Mouse (Mus musculus) adipocyte (in vitro differentiated cells): ENCODE data around the gene Tedc2.

Experiments used
- DNase-seq: peaks from one replicate; pipeline ENCODE4 v3.0.0-alpha.2; 2016; ENCODE audit warnings: low spot score

Gene Tedc2

DNA sequence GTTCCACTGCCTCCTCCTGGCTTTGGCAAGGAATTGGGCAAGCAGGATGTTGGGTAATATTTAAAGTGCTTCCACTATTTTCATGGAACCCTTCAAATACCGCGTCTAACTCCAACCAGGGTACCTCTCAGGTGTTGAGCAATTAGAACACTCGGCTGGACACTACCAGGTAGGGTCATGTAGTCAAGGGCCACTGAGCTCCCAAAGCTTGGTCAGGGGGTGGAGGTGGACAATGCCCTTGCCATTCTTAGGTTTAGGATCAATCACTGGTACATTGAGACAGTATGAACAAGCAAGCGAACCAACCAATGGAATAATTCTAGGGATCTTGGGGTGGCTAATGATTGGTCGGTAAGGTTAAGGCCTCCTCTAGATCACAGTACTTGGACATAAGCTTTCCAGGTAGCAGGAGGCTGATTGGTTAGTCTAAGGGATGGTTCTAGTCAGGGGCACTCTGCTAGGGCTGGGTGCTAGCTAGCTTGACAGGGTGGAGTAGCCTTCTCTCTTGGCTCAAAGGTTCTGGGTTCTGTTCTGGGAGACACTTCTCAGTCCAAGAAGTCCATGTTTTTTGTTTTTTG lies 8.1 kb downstream of the Tedc2 start:
- DNase-seq = peak; percentile 54

DNA sequence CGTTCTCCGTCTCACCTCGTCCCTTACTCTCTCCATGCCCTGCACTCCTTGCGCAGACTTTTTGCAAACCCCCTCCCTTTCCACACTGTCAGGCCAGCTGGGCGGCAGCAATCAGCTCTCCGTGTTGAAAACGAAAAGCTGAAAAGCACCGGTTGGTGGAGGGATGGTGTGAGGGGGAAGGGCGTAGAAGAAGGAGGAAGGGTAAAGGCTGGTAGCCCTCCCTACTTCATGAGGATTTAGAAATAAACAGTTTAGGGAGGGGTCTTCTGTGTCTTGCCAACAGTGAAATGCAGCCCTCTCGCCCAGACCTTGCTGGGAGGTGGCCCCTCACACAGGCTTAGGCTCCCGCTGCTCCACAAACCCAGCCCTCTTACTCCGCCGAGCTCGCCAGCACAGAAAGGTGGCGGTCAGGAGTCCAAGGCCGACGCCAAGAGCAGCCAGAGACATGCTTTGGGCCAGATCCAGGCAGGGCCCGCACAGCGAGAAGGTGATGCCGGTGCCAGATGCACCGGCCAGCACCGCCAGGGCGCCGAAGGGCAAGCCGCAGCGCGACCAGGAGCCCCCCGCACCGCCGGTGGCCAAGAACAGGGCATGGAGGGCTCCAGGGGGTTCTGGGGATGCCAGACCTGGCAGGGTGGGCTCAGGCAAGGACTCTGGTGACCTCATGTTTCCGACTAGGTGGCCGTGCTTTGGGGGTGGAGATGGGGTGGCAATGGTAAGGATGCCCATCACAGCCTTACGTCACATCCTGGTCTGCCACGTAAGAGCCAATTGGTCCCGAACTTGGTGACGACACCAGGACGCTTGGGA lies 8.8 kb downstream of the Tedc2 start:
- DNase-seq = no peak

DNA sequence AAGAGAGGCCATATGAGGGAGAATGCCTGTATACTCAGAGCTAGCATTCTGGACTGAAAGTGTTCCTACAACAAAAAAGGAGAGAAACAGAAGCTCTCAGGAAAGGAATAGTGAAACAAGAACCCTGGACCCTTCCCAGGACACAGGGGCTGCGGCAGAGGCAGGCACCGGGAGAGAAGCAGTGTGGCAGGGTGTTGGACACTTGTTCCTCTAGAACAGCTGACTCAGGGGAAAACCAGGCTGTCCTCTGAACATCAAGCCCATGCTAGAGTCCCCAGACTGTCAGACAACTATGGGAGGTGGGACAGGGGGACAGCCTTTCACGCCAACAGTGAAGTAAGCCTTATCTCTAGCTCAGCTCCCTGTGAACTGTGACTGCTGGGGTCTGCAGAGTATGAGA lies 10.1 kb downstream of the Tedc2 start:
- DNase-seq = no peak

DNA sequence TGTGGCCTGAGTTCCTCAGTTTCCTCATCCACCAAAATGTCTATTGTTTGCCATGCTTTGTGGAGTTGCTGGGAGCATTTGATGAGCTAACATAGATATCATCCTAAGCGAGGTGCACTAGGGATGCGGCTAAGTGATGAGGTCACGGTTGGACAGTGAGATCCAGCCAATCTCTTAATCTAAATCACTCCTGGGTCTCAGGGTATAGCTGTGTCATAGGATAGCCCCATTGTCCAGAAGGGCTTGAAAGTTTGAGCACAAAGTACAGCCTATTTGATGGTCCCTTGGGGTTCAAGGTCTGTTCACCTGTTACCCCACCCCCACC lies 10.8 kb downstream of the Tedc2 start:
- no peak for DNase-seq

DNA sequence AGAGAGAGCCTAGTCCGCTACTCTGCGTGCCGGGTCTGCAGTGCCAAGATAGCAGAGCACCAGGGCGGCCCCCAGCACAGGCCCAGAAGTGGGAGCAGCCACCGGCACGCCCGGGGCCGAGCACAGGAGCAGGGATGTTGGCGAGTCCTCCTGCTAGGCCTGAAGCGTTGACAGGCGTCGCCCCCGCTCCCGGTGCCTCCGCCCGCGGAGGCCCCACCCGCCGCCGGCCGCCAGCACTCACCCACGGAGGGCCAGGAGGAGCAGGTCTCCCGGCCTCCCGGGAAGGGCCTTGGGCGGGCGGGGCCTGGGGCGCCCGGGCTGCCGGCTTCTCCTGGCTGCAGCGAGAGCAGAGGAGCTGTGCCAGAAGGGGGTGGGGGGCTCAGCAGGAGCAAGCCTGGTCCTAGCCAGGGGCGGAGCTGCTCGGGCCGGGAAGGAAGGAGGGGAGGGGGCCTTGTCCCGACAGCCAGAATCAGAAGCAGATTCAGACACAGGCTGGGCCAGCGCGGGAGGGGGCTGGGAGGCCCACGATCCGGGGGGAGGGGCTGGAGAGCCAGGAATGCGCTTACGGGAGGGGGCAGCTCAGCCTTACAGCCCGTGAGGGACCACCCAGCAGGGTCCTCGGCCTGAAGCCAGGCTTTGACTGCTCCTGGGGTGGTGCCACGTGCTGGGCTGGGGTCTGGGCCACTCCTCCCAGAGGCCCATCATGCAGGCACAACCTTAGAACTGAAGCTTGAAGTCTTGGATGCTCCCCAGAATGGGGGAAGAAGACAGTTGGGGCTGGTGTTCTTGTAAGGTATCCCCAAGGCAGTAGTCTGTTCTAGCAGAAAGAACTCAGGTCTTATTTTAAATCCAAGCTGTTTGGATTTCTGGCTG lies 11.4 kb downstream of the Tedc2 start, which contains the start of gene Ntn3:
Gene Ntn3 (minus strand): TSS at position 489 of the 873 bp plus-strand sequence.
- no peak for DNase-seq

DNA sequence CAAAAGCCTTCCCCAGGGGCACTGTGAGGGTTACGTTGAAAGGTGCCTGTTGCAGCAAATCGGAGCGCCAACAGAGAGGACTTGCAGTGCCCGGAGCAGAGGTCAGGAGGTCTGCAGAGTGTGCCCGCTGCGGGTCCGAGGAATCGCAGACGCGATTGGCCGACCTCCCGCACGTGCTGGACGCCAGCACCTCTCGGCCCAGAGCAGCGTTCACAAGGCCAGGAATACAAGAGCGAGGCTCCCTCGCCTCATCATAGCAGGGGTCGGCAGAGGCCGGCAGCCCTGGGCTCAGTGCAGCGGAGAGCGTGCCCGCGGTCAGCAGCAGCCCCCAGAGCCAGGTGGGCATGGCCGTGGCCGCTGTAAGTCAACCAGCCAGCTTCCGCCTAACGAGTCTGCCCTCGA lies 12.0 kb downstream of the Tedc2 start:
- no peak for DNase-seq

DNA sequence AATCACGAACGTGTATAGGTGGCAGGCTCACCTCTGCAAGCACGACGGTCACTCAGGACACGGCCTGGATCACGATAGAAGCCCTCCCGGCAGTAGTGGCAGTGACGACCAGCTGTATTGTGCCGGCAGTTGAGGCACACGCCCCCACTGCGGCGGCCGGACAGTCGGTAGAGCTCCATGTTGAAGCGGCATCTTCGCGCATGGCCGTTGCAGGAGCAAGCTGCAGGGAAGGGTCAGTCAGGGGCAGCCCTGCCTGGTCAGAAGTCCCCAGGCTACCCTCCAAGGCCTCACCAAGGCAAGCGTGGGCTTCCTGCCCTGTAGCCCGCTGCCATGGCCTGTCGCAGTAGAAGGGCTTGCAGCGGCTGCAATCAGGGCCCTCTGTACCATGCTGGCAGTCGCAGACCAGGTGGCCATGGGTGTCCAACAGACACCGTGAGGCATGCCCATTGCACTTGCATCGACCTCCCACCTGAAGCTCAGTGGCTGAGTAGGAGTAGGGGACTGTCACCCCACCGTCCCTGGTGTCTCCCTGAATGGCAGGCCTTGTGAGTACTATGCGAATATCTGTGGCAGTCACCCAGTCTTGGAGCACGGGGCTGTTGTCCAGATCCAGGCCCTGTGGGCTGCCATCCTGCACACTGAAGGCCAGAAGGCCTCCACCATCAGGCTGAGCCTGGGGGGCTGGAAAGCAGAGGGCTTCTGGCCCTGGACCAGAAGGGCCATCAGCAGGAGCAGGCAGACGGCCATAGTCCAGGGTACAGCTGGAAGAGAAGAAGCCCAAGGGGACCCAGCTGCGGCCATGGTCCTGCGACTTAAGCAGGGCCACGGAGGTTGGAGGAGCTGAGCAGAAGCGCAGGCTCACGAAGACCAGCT lies 12.6 kb downstream of the Tedc2 start:
- DNase-seq = no peak

DNA sequence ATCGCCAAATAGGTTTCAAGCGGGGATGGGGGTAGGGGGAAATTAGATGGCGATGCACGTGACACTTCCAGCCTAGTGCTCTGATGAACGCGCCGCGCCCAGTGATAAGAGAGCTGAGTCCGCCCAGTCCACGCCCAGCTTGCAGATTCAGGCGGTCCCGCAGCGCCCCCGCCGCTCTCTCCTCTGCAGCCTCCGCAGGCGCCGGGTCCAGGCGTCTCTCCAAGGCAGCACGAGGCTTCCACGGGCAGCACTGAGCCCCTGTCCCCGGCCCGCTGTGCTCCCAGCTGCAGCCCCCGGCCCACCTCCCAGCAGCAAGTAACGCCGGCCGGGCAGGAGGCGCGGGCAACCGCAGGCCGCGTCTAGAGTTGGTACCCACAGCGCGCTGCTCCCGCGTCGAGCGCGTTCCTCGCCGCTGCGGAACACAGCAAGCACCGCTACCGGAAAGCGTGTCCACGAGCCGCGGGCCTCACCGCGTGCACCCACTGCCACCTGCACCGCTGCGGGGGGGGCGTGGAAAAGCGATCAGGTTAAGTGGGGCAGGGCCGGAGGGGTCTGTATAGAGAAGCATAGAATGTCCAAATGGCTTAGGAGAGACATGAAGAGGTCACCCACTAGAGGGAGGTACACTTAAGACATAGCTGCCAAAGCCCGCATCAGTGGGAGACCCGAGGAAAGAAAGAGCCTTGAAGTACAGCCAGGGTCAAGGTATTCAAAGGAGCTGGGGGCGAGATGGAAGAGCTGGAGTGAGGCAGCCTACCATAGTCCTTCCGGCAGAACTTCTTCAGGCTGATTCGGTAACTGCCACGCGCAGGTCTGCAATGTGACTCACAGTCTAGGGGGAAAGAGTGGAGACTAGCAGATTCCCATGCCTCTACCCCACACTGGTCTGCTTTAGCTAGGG lies 13.9 kb downstream of the Tedc2 start:
- no peak for DNase-seq

DNA sequence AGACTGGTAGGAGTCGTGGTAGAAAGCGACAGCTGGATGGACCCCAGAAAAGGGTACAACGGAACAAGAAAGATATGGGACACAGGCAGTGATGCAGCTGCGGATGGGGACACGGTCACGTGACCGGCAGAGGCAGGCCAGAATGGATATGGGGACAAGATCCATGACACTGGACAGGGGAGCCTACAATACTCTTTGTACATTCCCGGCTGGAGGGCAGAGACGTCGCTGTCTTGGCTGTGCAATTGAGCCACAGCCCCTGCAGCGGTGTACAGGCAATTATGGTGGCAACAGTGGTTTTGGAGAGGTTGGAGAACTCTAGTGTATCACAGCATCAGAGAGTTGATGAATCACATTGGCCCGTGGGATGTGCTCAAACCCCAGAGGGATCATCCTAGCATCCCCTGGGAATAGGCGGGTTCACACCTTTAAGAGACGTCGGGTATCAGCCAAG lies 14.7 kb downstream of the Tedc2 start:
- DNase-seq = no peak

DNA sequence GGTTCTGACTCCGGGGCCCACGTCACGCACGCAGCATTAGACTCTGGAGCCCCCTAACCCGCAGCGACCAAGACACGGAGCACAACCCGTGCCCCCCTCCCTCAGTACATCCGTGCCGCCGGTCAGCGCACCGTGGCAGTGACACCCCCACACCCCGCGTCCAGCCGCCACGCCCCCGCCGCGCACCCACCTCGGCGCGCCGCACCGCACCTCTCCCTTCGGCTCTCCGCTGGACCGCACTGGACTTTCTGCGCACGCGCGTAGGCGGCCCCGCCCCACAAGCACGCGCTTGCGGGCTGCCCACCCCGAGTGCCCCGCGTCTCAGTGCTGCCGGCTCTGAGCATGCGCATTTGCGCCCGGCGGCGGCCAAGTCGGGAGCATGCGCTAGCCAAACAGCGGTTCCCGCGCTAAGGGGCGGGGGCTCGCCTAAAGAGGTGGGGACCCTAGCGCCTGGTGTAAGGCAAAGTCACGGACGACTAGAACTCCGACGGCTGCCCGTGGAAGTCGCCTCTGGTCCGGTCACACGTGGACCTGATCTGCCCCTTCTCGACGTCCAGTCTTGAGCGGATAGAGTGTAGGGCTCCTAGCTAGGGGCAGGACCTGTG lies 15.3 kb downstream of the Tedc2 start, which contains the start of gene Tbc1d24:
Gene Tbc1d24 (minus strand): TSS at position 279 of the 605 bp plus-strand sequence.
- DNase-seq = peak; percentile 83

DNA sequence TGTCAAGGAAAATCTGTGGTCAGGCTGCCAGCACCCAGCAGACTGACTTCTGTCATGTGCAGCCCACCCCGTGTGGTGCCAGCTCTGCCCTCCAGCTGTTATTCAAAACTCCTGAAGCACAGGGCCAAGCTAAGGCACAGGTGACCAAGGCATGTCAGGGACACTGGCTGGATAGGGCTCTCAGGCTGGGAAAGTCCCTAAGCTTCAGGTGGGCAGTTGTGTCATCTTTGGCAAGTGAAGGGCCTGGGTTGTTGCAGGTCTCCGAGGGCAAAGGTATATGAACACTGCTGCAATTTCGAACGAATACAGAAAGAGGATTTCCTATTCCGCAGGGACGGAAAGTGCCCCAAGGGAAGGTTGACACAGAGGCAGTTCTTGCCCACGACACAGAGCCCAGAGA lies 15.8 kb downstream of the Tedc2 start:
- DNase-seq = peak; percentile 37

DNA sequence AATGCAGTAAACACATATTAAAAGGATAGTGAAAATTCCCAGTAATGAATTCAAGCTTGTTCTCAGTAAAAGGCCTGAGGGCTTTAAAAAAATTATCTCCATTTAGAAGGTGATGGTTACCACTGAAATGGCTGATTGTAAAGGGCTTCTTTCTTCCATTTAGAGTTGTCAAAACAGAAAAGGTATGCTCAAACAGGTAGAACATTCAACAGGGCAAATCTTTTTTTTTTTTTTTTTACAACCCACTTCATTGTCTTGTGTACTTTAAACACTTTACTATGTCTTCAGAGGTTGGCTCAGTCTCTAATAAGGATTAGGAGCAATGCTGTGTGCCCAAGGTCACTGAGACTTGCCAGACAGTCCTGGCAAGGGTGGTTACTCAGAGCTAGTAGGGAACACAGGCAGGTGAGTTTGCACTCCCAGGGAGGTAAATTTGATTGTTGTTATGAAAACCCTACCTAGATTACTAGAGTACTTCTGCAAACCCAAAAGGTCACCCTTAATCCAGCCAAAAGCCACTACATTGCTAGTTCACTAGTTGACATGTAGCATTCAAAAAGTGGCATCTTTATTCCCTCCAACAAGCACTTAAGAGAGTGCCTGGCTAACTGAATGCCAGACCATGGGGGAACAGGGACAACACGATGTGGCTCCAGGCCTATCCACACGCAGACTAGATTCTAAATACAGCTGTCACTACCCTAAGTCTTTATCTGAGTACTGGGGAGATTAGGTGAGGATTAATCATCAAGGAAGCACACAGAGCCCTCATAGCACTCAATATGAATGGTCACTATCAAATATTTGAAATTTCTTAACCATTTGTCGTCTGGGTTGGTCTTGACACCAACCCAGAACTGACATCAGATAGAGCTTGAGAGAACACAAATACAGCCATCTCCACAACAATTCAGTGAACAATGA lies 16.8 kb downstream of the Tedc2 start:
- peak; percentile 59 for DNase-seq

DNA sequence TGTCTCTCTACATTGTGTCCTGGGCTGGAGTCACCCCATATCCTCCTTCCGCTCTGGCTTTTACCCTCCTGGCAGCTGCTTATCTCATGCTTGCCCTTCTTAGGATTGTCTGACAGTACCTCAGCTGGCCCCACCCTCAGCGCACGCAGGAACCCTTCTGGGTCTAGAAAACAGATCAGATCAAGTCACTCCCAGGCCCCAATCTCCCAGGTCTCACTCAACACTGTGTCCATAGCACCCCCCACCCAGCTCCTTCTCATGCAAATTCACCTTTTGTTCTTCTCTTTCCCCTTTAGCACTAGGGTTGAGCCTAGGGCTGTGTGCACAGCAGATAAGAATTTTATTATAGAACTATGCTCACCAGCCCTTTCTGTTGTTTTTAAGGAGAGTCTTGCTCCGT lies 17.6 kb downstream of the Tedc2 start:
- DNase-seq = no peak

DNA sequence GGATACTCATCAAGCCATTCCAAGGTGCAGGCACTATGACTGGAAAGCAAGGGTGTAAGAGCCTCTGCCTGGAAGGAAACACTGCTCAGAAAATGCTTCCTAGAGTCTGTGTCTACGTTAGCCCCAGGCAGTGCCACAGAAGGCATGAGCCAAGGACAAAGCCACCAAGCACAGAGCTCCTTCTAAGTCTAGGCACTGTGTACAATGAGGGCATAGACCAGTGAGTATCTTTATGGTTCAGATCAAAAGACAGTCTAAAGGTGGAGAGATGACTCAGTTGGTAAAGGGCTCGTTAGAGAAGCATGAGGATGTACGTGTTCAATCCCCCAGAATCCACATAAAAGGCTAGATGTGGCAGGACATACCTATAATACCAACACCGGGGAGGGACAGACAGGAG lies 19.6 kb downstream of the Tedc2 start:
- DNase-seq = no peak

DNA sequence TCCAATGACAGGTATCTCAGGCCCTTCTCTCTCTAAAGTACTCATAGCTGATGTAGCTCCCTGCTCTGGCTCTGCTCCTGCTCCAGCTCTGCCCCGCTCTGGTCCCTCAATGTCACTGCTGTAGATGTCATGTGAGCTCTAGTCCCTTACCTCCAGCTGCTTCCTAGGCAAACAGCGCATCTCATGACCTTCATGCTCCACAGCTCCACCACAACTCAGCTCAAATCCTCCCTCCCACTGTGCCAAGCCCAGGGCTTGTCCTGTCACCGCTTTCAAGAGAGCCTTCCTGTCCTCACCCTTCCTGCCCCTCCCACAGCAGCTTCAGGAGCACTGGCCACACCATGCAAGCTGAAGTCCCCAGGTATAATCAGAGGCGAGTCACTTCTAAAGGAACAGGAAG lies 20.9 kb downstream of the Tedc2 start:
- no peak for DNase-seq

DNA sequence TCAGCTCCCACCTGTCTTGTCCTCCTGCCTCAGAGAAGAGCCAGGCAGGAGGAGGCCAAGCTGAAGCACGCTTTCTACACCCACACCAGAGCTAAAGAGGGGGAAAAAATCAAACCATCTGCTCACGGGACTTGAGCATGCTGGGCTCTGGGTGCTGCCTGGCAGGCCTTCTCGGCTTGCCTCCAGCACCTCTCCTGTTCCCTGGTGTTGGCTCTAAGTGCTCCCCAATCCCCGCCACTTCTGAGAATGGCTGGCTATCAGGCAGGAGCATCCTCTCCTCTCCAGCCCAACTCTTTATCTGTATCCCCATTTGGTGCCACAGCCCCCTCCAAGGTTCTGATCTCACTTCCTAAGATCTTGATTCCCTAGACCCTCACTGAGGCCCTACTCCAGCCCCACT lies 21.4 kb downstream of the Tedc2 start:
- no peak for DNase-seq

DNA sequence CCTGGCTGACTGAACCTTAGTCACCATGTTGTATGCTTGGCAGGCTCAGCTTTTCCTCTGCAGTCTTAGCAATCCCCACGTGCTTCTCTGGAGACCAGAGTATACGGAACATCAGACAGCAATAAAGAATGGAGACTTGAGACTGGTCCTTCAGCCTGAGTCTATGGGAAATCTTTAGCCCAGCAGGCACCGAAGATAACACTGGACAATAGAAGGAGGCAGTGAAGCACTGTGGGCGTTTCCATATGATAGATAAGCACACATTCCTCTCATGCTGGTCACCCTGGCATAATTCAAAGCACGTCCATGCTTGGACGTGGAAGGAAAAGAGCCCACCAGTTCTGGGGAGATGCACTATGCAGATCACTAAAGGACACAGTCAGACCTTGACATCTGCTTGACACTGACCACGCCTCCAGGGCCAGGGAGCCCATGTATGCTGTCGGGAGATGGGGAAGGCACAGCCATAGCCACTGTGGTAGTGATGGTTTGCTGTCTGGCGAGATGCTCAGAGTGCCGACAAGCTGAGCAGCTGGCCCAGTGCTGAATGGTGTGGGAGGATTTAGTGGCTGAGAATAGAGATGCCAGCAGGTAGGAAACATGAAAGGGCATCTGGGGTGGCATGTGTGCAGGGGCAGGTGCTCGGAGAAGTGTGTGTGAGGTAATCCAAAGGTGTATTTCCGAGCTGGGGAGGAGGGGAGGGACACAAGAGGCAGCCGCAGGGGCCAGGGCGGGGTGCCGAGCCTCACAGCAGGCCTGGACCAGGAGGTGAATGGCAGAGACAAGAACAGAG lies 23.4 kb downstream of the Tedc2 start:
- no peak for DNase-seq

DNA sequence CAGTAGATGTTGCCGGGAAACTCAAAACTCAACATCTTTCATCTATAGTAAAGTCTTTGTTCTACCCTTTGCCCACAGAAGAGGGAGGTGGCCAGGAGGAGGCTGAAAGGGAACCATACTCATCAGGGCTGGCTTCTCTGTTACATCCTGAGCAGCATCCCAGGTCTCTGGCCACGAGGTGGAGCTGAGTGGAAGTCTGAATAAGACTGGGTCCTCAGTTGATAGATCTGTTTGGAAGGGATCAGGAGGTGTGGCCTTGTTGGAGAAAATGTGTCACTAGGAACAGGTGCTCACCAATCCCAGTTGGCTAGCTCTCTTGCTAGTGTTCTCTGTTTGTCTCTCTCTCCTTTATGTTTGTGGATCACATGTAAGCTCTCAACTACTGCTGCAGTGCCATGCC lies 25.3 kb downstream of the Tedc2 start:
- no peak for DNase-seq
